Mouse (Mus musculus) CH12.LX (cell line): ENCODE results near the gene Ndufa11. TPM values are rescaled to one million over a fixed set of nuclear protein-coding genes. Genes with fewer than 3 reads are reported as not detected.

Source experiments
- DNase-seq: peaks from one replicate; pipeline ENCODE4 v3.0.0-alpha.2; 2013; ENCODE audit errors: extremely low read depth
- H3K27ac ChIP-seq: 2 replicates; pipeline ENCODE4 v1.5.1; 2012; ENCODE audit warnings: low read depth, mild to moderate bottlenecking, control low read depth, moderate library complexity; ENCODE audit not compliant: insufficient read depth
- H3K27me3 ChIP-seq: replicated peaks from 2 replicates; pipeline ENCODE3; 2012; ENCODE audit warnings: inconsistent platforms
- H3K36me3 ChIP-seq, 2 experiments: replicated peaks in 1 of 2; 2 replicates each; pipeline versions ENCODE3 to v1.6.1; 2012; ENCODE audit warnings: inconsistent platforms in 1 of 2, low read length in 1 of 2, mild to moderate bottlenecking in 1 of 2, mixed read lengths in 1 of 2, moderate library complexity in 1 of 2; ENCODE audit not compliant: control insufficient read depth in 1 of 2, insufficient read depth in 1 of 2
- H3K4me1 ChIP-seq, 2 experiments: 2 replicates each; pipeline ENCODE4 v1.6.1; 2012; ENCODE audit warnings: inconsistent platforms in 1 of 2, moderate library complexity in 1 of 2; ENCODE audit not compliant: insufficient read depth in 2 of 2, control insufficient read depth in 1 of 2
- H3K4me2 ChIP-seq: 2 replicates; pipeline ENCODE4 v1.6.1; 2012; ENCODE audit warnings: low read depth, mild to moderate bottlenecking, control low read depth; ENCODE audit not compliant: poor library complexity, insufficient read depth, severe bottlenecking
- H3K4me3 ChIP-seq, 3 experiments: fragments of 150-350 bp in 1 of 3; sonication (generic) in 1 of 3; replicated peaks in 1 of 3; 2 replicates each; pipeline versions ENCODE3 to v1.5.1; 2011 to 2012; ENCODE audit warnings: low read depth in 2 of 3, low read length in 2 of 3, mild to moderate bottlenecking in 2 of 3, moderate library complexity in 2 of 3, control low read depth in 1 of 3, improper control_type of control experiment in 1 of 3, inconsistent platforms in 1 of 3, mixed read lengths in 1 of 3; ENCODE audit not compliant: poor library complexity in 1 of 3
- H3K79me2 ChIP-seq: replicated peaks from 2 replicates; pipeline ENCODE4 v1.6.1; 2012; ENCODE audit warnings: mild to moderate bottlenecking, moderate library complexity; ENCODE audit not compliant: control insufficient read depth, poor library complexity, insufficient read depth, severe bottlenecking; ENCODE audit errors: extremely low read depth
- H3K9ac ChIP-seq: 2 replicates; pipeline ENCODE4 v1.6.1; 2012; ENCODE audit warnings: low read depth, mild to moderate bottlenecking, control low read depth, moderate library complexity; ENCODE audit not compliant: insufficient read depth
- H3K9me3 ChIP-seq: replicated peaks from 2 replicates; pipeline ENCODE3; 2012; ENCODE audit warnings: low read length, inconsistent platforms, mixed read lengths
- BHLHE40 ChIP-seq: IDR thresholded peaks from 2 replicates; pipeline ENCODE4 v1.6.1; 2011; ENCODE audit warnings: mild to moderate bottlenecking, low read depth, low read length, improper control_type of control experiment
- CHD1 ChIP-seq: IDR thresholded peaks from 2 replicates; pipeline ENCODE4 v1.6.1; 2012; ENCODE audit warnings: low read depth, low read length, improper control_type of control experiment, inconsistent platforms
- CHD2 ChIP-seq: IDR thresholded peaks from 2 replicates; pipeline ENCODE4 v1.6.1; 2011; ENCODE audit warnings: low read length, improper control_type of control experiment
- ELF1 ChIP-seq: IDR thresholded peaks from 2 replicates; pipeline ENCODE4 v1.6.1; 2014; ENCODE audit warnings: low read depth, mild to moderate bottlenecking, inconsistent platforms, low read length, improper control_type of control experiment
- EP300 ChIP-seq: IDR thresholded peaks from 2 replicates; pipeline ENCODE4 v1.6.1; 2011; ENCODE audit warnings: low read length, improper control_type of control experiment
- GABPA ChIP-seq: IDR thresholded peaks from 2 replicates; pipeline ENCODE4 v1.6.1; 2012; ENCODE audit warnings: low read depth, low read length, improper control_type of control experiment, inconsistent platforms; ENCODE audit not compliant: insufficient replicate concordance
- MAFK ChIP-seq: IDR thresholded peaks from 2 replicates; pipeline ENCODE4 v1.6.1; 2011; ENCODE audit warnings: low read length, improper control_type of control experiment; ENCODE audit not compliant: insufficient replicate concordance
- MEF2A ChIP-seq: IDR thresholded peaks from 2 replicates; pipeline ENCODE4 v1.6.1; 2014; ENCODE audit warnings: low read depth, mild to moderate bottlenecking, inconsistent platforms, low read length, improper control_type of control experiment, borderline replicate concordance
- MXI1 ChIP-seq: IDR thresholded peaks from 2 replicates; pipeline ENCODE4 v1.6.1; 2011; ENCODE audit warnings: mild to moderate bottlenecking, low read depth, low read length, improper control_type of control experiment
- NELFE ChIP-seq: IDR thresholded peaks from 2 replicates; pipeline ENCODE4 v1.6.1; 2011; ENCODE audit warnings: low read depth, low read length, improper control_type of control experiment
- NRF1 ChIP-seq: IDR thresholded peaks from 2 replicates; pipeline ENCODE4 v1.6.1; 2014; ENCODE audit warnings: low read depth, mild to moderate bottlenecking, inconsistent platforms, low read length, improper control_type of control experiment, moderate library complexity
- PAX5 ChIP-seq: IDR thresholded peaks from 2 replicates; pipeline ENCODE4 v1.6.1; 2012; ENCODE audit warnings: low read length, inconsistent platforms, mixed read lengths
- POLR2AphosphoS2 ChIP-seq: IDR thresholded peaks from 2 replicates; pipeline ENCODE4 v1.6.1; 2011; ENCODE audit warnings: low read depth, low read length, improper control_type of control experiment
- RAD21 ChIP-seq: IDR thresholded peaks from 2 replicates; pipeline ENCODE4 v1.6.1; 2011; ENCODE audit warnings: low read depth, mild to moderate bottlenecking, low read length, improper control_type of control experiment, moderate library complexity
- SIN3A ChIP-seq: IDR thresholded peaks from 2 replicates; pipeline ENCODE4 v1.6.1; 2012; ENCODE audit warnings: low read length, improper control_type of control experiment, inconsistent platforms
- SMC3 ChIP-seq: IDR thresholded peaks from 2 replicates; pipeline ENCODE4 v1.6.1; 2011; ENCODE audit warnings: low read depth, low read length, improper control_type of control experiment
- TCF12 ChIP-seq: IDR thresholded peaks from 2 replicates; pipeline ENCODE4 v1.6.1; 2014; ENCODE audit warnings: low read depth, mild to moderate bottlenecking, inconsistent platforms, low read length, improper control_type of control experiment
- USF1 ChIP-seq: IDR thresholded peaks from 2 replicates; pipeline ENCODE4 v1.6.1; 2014; ENCODE audit warnings: low read depth, mild to moderate bottlenecking, inconsistent platforms, low read length, improper control_type of control experiment
- ZKSCAN1 ChIP-seq: IDR thresholded peaks from 2 replicates; pipeline ENCODE4 v1.6.1; 2012; ENCODE audit warnings: low read depth, inconsistent platforms, low read length, improper control_type of control experiment, borderline replicate concordance
- dilution Hi-C: fragments of 300-500 bp; cut with MboI; formaldehyde crosslinking; loops from 2 replicates; pipeline ENCODE4 v1.14.3; 2020; ENCODE audit warnings: low sequenced_read_pairs; ENCODE audit not compliant: extremely low pct_unique_long_range_greater_than_20kb, extremely low pct_ligation_motif_present
- in situ Hi-C: fragments of 300-500 bp; cut with MboI; formaldehyde crosslinking; loops from 3 replicates; pipeline ENCODE4 v1.14.3; 2019; ENCODE audit warnings: low sequenced_read_pairs, low pct_ligation_motif_present, low pct_unique_long_range_greater_than_20kb, mixed read lengths
- polyA plus RNA-seq: library from polyadenylated mRNA; unstranded; fragments of >175 nt; gene quantifications from 2 replicates; pipeline ENCODE4 v1.2.1, GENCODE M21; 2012; ENCODE audit warnings: low read depth; ENCODE audit not compliant: insufficient read length
- total RNA-seq, 2 experiments: library from RNA; depleted of rRNA; stranded (reverse); fragments of 300-350 nt in 1 of 2; fragments of >200 nt in 1 of 2; gene quantifications; 2 replicates each; pipeline ENCODE4 v1.2.3; 2012 to 2014

The Ndufa11 gene
- total and polyA plus RNA-seq, 3 experiments: 124 to 201 (median 155) TPM

DNA sequence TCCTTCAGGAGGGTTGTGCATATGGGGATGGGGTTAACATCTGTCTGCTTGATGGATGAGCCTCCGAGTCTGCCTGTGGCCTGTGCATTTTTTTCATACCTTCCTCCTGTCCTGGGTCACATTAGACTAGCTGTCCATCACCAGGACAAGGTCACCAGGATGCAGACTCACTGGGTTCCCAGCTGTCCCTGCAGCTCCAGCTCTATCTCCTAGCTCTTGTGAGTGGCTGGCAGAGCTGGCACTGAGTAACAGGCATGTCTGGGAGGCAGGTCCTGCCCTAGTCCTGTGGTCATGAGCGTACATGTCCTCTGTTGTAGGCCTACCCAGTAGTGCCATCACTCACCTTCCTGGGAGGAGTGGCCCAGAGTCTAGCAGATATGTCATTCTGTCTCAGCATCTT, 17.1 kb upstream of the Ndufa11 start:
- H3K4me3 ChIP-seq: no peak overlapping the region
- H3K4me2 ChIP-seq: no peak overlapping the region
- H3K9me3 ChIP-seq: no peaks in the 10 kb centered on the region
- no peak overlapping the region for H3K27ac ChIP-seq
- H3K36me3 ChIP-seq: peaks cover 94 to 97% of the 10 kb centered on the region in 2 experiments
- no peak overlapping the region for H3K9ac ChIP-seq
- H3K4me1 ChIP-seq: no peaks in the 10 kb centered on the region
- dilution Hi-C loops (no loop called here), in situ Hi-C loops (no loop called here)
- H3K27me3 ChIP-seq: no peaks in the 10 kb centered on the region
- TF ChIP-seq CHD2: no peak
- TF ChIP-seq SMC3: no peak
- TF ChIP-seq TCF12: no peak
- no peak for DNase-seq
- H3K79me2 ChIP-seq: no peaks in the 10 kb centered on the region; the same call in 1 of the 2 replicates

DNA sequence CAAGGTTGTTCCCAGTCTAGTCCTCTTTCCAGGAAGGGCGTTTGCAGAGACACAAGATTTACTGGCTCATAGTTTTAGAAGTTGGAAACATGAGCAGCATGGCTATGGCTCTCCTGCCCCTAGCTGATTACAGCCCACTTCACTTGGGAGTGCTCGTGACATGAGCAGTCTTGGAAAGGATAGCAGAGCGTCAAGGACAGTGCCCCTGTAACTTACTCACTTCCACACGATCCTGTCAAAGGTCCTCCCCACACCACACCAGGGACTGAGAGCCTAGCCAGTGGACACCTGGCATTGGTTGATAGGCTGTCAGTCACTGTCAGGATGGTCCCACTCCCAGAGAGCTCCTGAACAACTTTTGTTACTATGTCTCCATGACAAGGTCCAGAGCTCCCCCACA, 14.5 kb upstream of the Ndufa11 start:
- TF ChIP-seq RAD21 (no peak), BHLHE40 (no peak)
- Histone ChIP-seq H3K4me3 (no peak overlapping the region), H3K36me3 (peaks cover 94 to 97% of the 10 kb centered on the region in 2 experiments), H3K9me3 (no peaks in the 10 kb centered on the region), H3K27me3 (no peaks in the 10 kb centered on the region), H3K9ac (no peak overlapping the region), H3K27ac (no peak overlapping the region), H3K4me2 (no peak overlapping the region), H3K79me2 (no peaks in the 10 kb centered on the region), H3K4me1 (no peaks in the 10 kb centered on the region; a peak in 1 of 4 replicates)
- in situ Hi-C loops (no loop called here), dilution Hi-C loops (no loop called here)
- DNase-seq: no peak

DNA sequence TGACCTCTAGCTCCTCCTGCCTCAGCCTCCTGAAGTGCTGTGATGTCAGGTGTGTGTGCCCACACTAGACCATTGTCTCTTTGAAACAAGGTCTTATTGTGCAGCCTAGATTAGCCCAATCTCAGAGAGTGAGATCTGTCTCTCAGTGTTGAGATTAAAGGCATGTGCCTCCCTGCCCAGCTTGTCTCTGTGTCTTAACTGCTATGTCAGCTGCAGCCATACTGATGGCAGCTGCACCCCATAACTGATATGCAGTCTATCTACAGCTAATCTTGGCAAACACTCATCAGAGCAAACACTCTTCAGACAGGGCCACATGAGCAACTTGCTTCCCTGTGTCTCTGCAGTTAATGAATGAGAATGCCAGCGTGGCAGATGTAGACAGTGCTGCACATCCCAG, 11.1 kb upstream of the Ndufa11 start:
- in situ Hi-C loops: no loop called here
- Histone ChIP-seq H3K4me3 (no peak overlapping the region), H3K79me2 (no peaks in the 10 kb centered on the region), H3K27ac (no peak overlapping the region), H3K9ac (no peak overlapping the region), H3K9me3 (no peaks in the 10 kb centered on the region), H3K4me2 (no peak overlapping the region), H3K27me3 (no peaks in the 10 kb centered on the region), H3K4me1 (peaks cover 9 to 18% of the 10 kb centered on the region in 2 experiments), H3K36me3 (peaks cover 94 to 97% of the 10 kb centered on the region in 2 experiments)
- DNase-seq: no peak
- dilution Hi-C loops: no loop called here
- TF ChIP-seq GABPA (no peak), ZKSCAN1 (no peak), MAFK (no peak), EP300 (no peak), MXI1 (no peak), SMC3 (no peak), NELFE (no peak), NRF1 (no peak), USF1 (no peak), POLR2AphosphoS2 (no peak), MEF2A (no peak), CHD1 (no peak), PAX5 (no peak), SIN3A (no peak), CHD2 (no peak), TCF12 (no peak), ELF1 (no peak)
